In genomic region chr3:103914732-103915508, GRCm38 (mm10) we compare ENCODE assay signal across 8 mouse cellular contexts. TPM values are rescaled to one million over a fixed set of nuclear protein-coding genes. Genes with fewer than 3 reads are reported as not detected.
A peak's percentile ranks its signal among the peaks of the same experiment; 100 is the strongest.
DNase-seq lines count a peak whose midpoint lies in the region; ATAC-seq and TF ChIP-seq lines count a peak whose summit lies in the region.

No protein-coding gene starts in this region.

- peaks cover 3% of the 10 kb centered on the region; the same call in 1 of the 2 replicates for H3K36me3 ChIP-seq in ES-Bruce4 (ENCODE audit: control insufficient read depth, insufficient read depth, low read length, poor library complexity, severe bottlenecking)
- no peaks in the 10 kb centered on the region for H3K36me3 ChIP-seq in embryonic facial prominence, embryonic 14.5 days (ENCODE audit: control insufficient read depth, insufficient read depth, low read length)
- peaks cover 4% of the 10 kb centered on the region; the same call in 1 of the 2 replicates for H3K36me3 ChIP-seq in heart, embryonic 13.5 days
- H3K36me3 ChIP-seq in lung, embryonic 14.5 days (ENCODE audit: insufficient read depth), result 0 out of 2 replicates have a peak, but pooled peaks cover 1% of the 10 kb centered on the region

- H3K27me3 ChIP-seq in ES-Bruce4 (ENCODE audit: control insufficient read depth, insufficient read depth, low read length, poor library complexity, severe bottlenecking), result no peaks in the 10 kb centered on the region
- no peaks in the 10 kb centered on the region for H3K27me3 ChIP-seq in embryonic facial prominence, embryonic 14.5 days (replicated peaks; ENCODE audit: control insufficient read depth, insufficient read depth, low read length)
- H3K27me3 ChIP-seq in heart, embryonic 13.5 days (replicated peaks), result no peaks in the 10 kb centered on the region
- H3K27me3 ChIP-seq in lung, embryonic 14.5 days (ENCODE audit: insufficient read depth, low read length), result no peaks in the 10 kb centered on the region

- peak overlapping the region; percentile 95 for H3K9ac ChIP-seq in ES-Bruce4 (ENCODE audit: low read depth, poor library complexity, severe bottlenecking)
- peak overlapping the region; percentile 96 for H3K9ac ChIP-seq in embryonic facial prominence, embryonic 14.5 days (ENCODE audit: low read depth, low read length)
- H3K9ac ChIP-seq in heart, embryonic 13.5 days, result peak overlapping the region; percentile 98
- H3K9ac ChIP-seq in lung, embryonic 14.5 days, result peak overlapping the region; percentile 93

- peak overlapping the region; percentile 75 for H3K4me2 ChIP-seq in embryonic facial prominence, embryonic 14.5 days (ENCODE audit: low read depth, low read length)
- peak overlapping the region; percentile 81 for H3K4me2 ChIP-seq in heart, embryonic 13.5 days
- H3K4me2 ChIP-seq in lung, embryonic 14.5 days, result peak overlapping the region; percentile 69

- 0 out of 2 replicates have a peak overlapping the region, but pooled peaks have one; percentile 26 for H3K27ac ChIP-seq in ES-Bruce4 (ENCODE audit: insufficient read depth, low read length)
- peak overlapping the region; percentile 92 for H3K27ac ChIP-seq in embryonic facial prominence, embryonic 14.5 days (replicated peaks; ENCODE audit: low read depth, low read length)
- peak overlapping the region; percentile 92 for H3K27ac ChIP-seq in heart, embryonic 13.5 days (replicated peaks)
- peak overlapping the region; percentile 88 for H3K27ac ChIP-seq in lung, embryonic 14.5 days (ENCODE audit: low read depth)
- H3K27ac ChIP-seq in olfactory bulb, adult 2 months (ENCODE audit: insufficient read depth, low read depth, low read length), result peak overlapping the region; percentile 71

- no peak for TF ChIP-seq EP300 in ES-Bruce4 (IDR thresholded peaks at IDR 0.05; ENCODE audit: insufficient read depth, low read depth, low read length)

- DNase-seq in R1 (ENCODE audit: low read depth, low spot score), result peak; percentile 72
- peak; percentile 56 for DNase-seq in embryonic facial prominence, embryonic 14.5 days (ENCODE audit: low spot score)
- peak; percentile 26 to 69 for DNase-seq in kidney, postnatal 36 days
- DNase-seq in lung, embryonic 14.5 days, result peak; percentile 57
- DNase-seq in thymus, postnatal 14 days, result no peak

- H3K4me1 ChIP-seq in ES-Bruce4 (ENCODE audit: control insufficient read depth, insufficient read depth, low read length), result peaks cover 3% of the 10 kb centered on the region
- peaks cover 14% of the 10 kb centered on the region for H3K4me1 ChIP-seq in embryonic facial prominence, embryonic 14.5 days (ENCODE audit: control insufficient read depth, insufficient read depth, low read length)
- peaks cover 22% of the 10 kb centered on the region for H3K4me1 ChIP-seq in heart, embryonic 13.5 days
- H3K4me1 ChIP-seq in lung, embryonic 14.5 days (ENCODE audit: insufficient read depth), result peaks cover 5% of the 10 kb centered on the region; the same call in 1 of the 2 replicates
- H3K4me1 ChIP-seq in olfactory bulb, adult 2 months (ENCODE audit: control insufficient read depth, insufficient read depth, low read length), result no peaks in the 10 kb centered on the region

- no peak for TF ChIP-seq CTCF in ES-Bruce4 (IDR thresholded peaks at IDR 0.05; ENCODE audit: low read depth, low read length)
- TF ChIP-seq CTCF in lung, embryonic 14.5 days (IDR thresholded peaks at IDR 0.05; ENCODE audit: low read depth), result no peak
- no peak for TF ChIP-seq CTCF in olfactory bulb, adult 2 months (IDR thresholded peaks at IDR 0.05; ENCODE audit: insufficient read depth, low read depth, low read length)

- ATAC-seq in embryonic facial prominence, embryonic 14.5 days (ENCODE audit: low read depth), result peak; percentile 28
- ATAC-seq in heart, embryonic 13.5 days (ENCODE audit: extremely low read depth, insufficient number of reproducible peaks, low FRiP score, low TSS enrichment), result peak; percentile 4; the same call in 1 of the 2 replicates
- ATAC-seq in lung, embryonic 14.5 days (ENCODE audit: insufficient read depth), result peak; percentile 43

- no peaks in the 10 kb centered on the region for H3K9me3 ChIP-seq in ES-Bruce4 (replicated peaks; ENCODE audit: control insufficient read depth, insufficient read depth, low read length, poor library complexity, severe bottlenecking)
- H3K9me3 ChIP-seq in embryonic facial prominence, embryonic 14.5 days (ENCODE audit: control insufficient read depth, low read length), result no peaks in the 10 kb centered on the region
- H3K9me3 ChIP-seq in heart, embryonic 13.5 days, result no peaks in the 10 kb centered on the region
- no peaks in the 10 kb centered on the region for H3K9me3 ChIP-seq in lung, embryonic 14.5 days (ENCODE audit: low read depth, low read length)

- no peak for TF ChIP-seq POLR2A in ES-Bruce4 (IDR thresholded peaks at IDR 0.05; ENCODE audit: insufficient read depth, low read length)
- TF ChIP-seq POLR2A in olfactory bulb, adult 2 months (IDR thresholded peaks at IDR 0.05; ENCODE audit: insufficient read depth, low read depth, low read length), result no peak

- WGBS in embryonic facial prominence, embryonic 14.5 days, result under 1% methylated on average over 29 of the region's 60 CpGs
- under 1% methylated on average over 53 of the region's 60 CpGs for WGBS in heart, embryonic 13.5 days
- WGBS in lung, embryonic 14.5 days, result under 1% methylated on average over 59 of the region's 60 CpGs
- under 1% methylated on average over 60 of the region's 60 CpGs for WGBS in olfactory bulb, adult 2 months

- peak overlapping the region; percentile 100 for H3K4me3 ChIP-seq in ES-Bruce4 (ENCODE audit: low read depth, low read length)
- peak overlapping the region; percentile 96 for H3K4me3 ChIP-seq in embryonic facial prominence, embryonic 14.5 days (ENCODE audit: low read depth, low read length)
- peak overlapping the region; percentile 90 for H3K4me3 ChIP-seq in heart, embryonic 13.5 days
- peak overlapping the region; percentile 96 for H3K4me3 ChIP-seq in lung, embryonic 14.5 days (ENCODE audit: low read depth, low read length)
- H3K4me3 ChIP-seq in olfactory bulb, adult 2 months (ENCODE audit: insufficient read depth, low read depth, low read length), result peak overlapping the region; percentile 99

RNA-seq across cellular contexts. Expression of gene Rsbn1, which starts 1.0 kb away (rescaled TPM):
- polyA plus RNA-seq in ES-Bruce4 (2011; ENCODE audit: insufficient read depth, insufficient read length, low read depth, missing spikeins), result 20.8 and 22.2 TPM in 2 replicates
- 11.0 and 12.0 TPM in 2 replicates for polyA plus RNA-seq in embryonic facial prominence, embryonic 14.5 days (2014; fragmentation: Nextera tagmentation; extraction: Ambion mirVana)
- polyA plus RNA-seq in heart, embryonic 13.5 days (2015; fragmentation: Nextera tagmentation; extraction: Ambion mirVana), result 5.2 and 5.5 TPM in 2 replicates
- 12.0 and 12.9 TPM in 2 replicates for polyA plus RNA-seq in lung, embryonic 14.5 days (2014; fragmentation: Nextera tagmentation; extraction: Ambion mirVana)
- polyA plus RNA-seq in olfactory bulb, adult 2 months (2012; ENCODE audit: insufficient read depth, insufficient read length, low replicate concordance, missing spikeins), result not detected in 2 replicates

RNA-seq across cellular contexts. Expression of gene Phtf1, which starts 53.0 kb away (rescaled TPM):
- 21.8 TPM in 2 replicates for polyA plus RNA-seq in ES-Bruce4 (2011; ENCODE audit: insufficient read depth, insufficient read length, low read depth, missing spikeins)
- polyA plus RNA-seq in embryonic facial prominence, embryonic 14.5 days (2014; fragmentation: Nextera tagmentation; extraction: Ambion mirVana), result 41.1 and 41.4 TPM in 2 replicates
- 13.0 and 15.1 TPM in 2 replicates for polyA plus RNA-seq in heart, embryonic 13.5 days (2015; fragmentation: Nextera tagmentation; extraction: Ambion mirVana)
- polyA plus RNA-seq in lung, embryonic 14.5 days (2014; fragmentation: Nextera tagmentation; extraction: Ambion mirVana), result 36.9 and 38.8 TPM in 2 replicates
- polyA plus RNA-seq in olfactory bulb, adult 2 months (2012; ENCODE audit: insufficient read depth, insufficient read length, low replicate concordance, missing spikeins), result not detected in 2 replicates

RNA-seq across cellular contexts. Expression of gene Ptpn22, which starts 55.3 kb away (rescaled TPM):
- polyA plus RNA-seq in ES-Bruce4 (2011; ENCODE audit: insufficient read depth, insufficient read length, low read depth, missing spikeins), result 1.6 TPM in 1 of 2 replicates, not detected in the other
- polyA plus RNA-seq in embryonic facial prominence, embryonic 14.5 days (2014; fragmentation: Nextera tagmentation; extraction: Ambion mirVana), result 0.76 and 0.96 TPM in 2 replicates
- 0.76 and 0.79 TPM in 2 replicates for polyA plus RNA-seq in heart, embryonic 13.5 days (2015; fragmentation: Nextera tagmentation; extraction: Ambion mirVana)
- polyA plus RNA-seq in lung, embryonic 14.5 days (2014; fragmentation: Nextera tagmentation; extraction: Ambion mirVana), result 0.68 and 0.78 TPM in 2 replicates
- polyA plus RNA-seq in olfactory bulb, adult 2 months (2012; ENCODE audit: insufficient read depth, insufficient read length, low replicate concordance, missing spikeins), result not detected in 2 replicates

Comparison
In these comparisons a context has a peak if more than half of its experiments do, and no peak if none do; other contexts are left out.
1. H3K27ac ChIP-seq: peak in every context shown above with its lines; median percentile 92 in embryonic facial prominence, embryonic 14.5 days; 92 in heart, embryonic 13.5 days; 88 in lung, embryonic 14.5 days; 71 in olfactory bulb, adult 2 months; 26 in ES-Bruce4.